Mouse (Mus musculus) lung, postnatal 0 days (tissue): ENCODE measurements around the gene Fam181b.

Experiments used
- CTCF ChIP-seq: IDR thresholded peaks from 2 replicates; pipeline ENCODE4 v1.5.1; 2016; ENCODE audit warnings: antibody characterized with exemption, mild to moderate bottlenecking
- EP300 ChIP-seq: IDR thresholded peaks from 2 replicates; pipeline ENCODE4 v1.6.1; 2016; ENCODE audit warnings: antibody characterized with exemption, mild to moderate bottlenecking, control low read depth

- TF ChIP-seq CTCF (no peak), EP300 (no peak)
These were observed 35.3 kb upstream of the Fam181b start for GRCm38 (mm10) chr7:93044359-93044758.
